In genomic region chr13:95109555-95109954, GRCm38 (mm10) we compare ENCODE assay signal across 21 mouse cellular contexts.
DNase-seq lines count a peak whose midpoint lies in the region; ATAC-seq and TF ChIP-seq lines count a peak whose summit lies in the region.
"Had no signal": no experiment of that assay in that cellular context is flagged by ENCODE, and none has a peak within 500 bp of the region (broad histone marks: within the 10 kb centered on the region; RNA-seq: fewer than 3 reads in every experiment).

No protein-coding gene starts in this region.

- H3K4me2 ChIP-seq in forebrain, postnatal 0 days (ENCODE audit: low read depth), result no peak overlapping the region
- no peak overlapping the region for H3K4me2 ChIP-seq in forebrain, embryonic 16.5 days (ENCODE audit: low read length)
- no peak overlapping the region for H3K4me2 ChIP-seq in intestine, postnatal 0 days (replicated peaks; ENCODE audit: low read depth)
- H3K4me2 ChIP-seq in intestine, embryonic 15.5 days (replicated peaks), result no peak overlapping the region
- H3K4me2 ChIP-seq: embryonic facial prominence, embryonic 12.5 days; hindbrain, embryonic 15.5 days; midbrain, embryonic 12.5 days had no signal

- no peaks in the 10 kb centered on the region for H3K9me3 ChIP-seq in forebrain, postnatal 0 days (ENCODE audit: low read length)
- no peaks in the 10 kb centered on the region for H3K9me3 ChIP-seq in forebrain, embryonic 16.5 days (ENCODE audit: control insufficient read depth, low read length)
- no peaks in the 10 kb centered on the region for H3K9me3 ChIP-seq in intestine, postnatal 0 days (ENCODE audit: control insufficient read depth)
- no peaks in the 10 kb centered on the region for H3K9me3 ChIP-seq in intestine, embryonic 15.5 days
- H3K9me3 ChIP-seq: embryonic facial prominence, embryonic 12.5 days; hindbrain, embryonic 15.5 days; midbrain, embryonic 12.5 days had no signal

- no peak overlapping the region for H3K9ac ChIP-seq in forebrain, postnatal 0 days
- H3K9ac ChIP-seq in forebrain, embryonic 16.5 days (replicated peaks; ENCODE audit: low read depth, low read length), result no peak overlapping the region
- H3K9ac ChIP-seq in intestine, postnatal 0 days (ENCODE audit: low read depth, low read length), result no peak overlapping the region
- H3K9ac ChIP-seq in intestine, embryonic 15.5 days, result no peak overlapping the region
- H3K9ac ChIP-seq: embryonic facial prominence, embryonic 12.5 days; hindbrain, embryonic 15.5 days; midbrain, embryonic 12.5 days had no signal

- ATAC-seq in forebrain, postnatal 0 days, result no peak
- ATAC-seq in forebrain, embryonic 16.5 days, result no peak
- ATAC-seq in intestine, postnatal 0 days, result no peak
- ATAC-seq in intestine, embryonic 15.5 days, result no peak
- ATAC-seq in cerebellum, adult (ENCODE audit: insufficient number of reproducible peaks, low FRiP score, low TSS enrichment), result no peak

- no peak overlapping the region for H3K27ac ChIP-seq in forebrain, postnatal 0 days (ENCODE audit: low read depth, low read length)
- H3K27ac ChIP-seq in forebrain, embryonic 16.5 days (ENCODE audit: low read length), result no peak overlapping the region
- H3K27ac ChIP-seq in intestine, postnatal 0 days (ENCODE audit: low read depth, low read length), result no peak overlapping the region
- no peak overlapping the region for H3K27ac ChIP-seq in intestine, embryonic 15.5 days
- H3K27ac ChIP-seq: embryonic facial prominence, embryonic 12.5 days; hindbrain, embryonic 15.5 days; midbrain, embryonic 12.5 days had no signal

- 0 out of 2 replicates have a peak, but pooled peaks have one; percentile 19 for TF ChIP-seq CTCF in forebrain, postnatal 0 days (IDR thresholded peaks at IDR 0.05; ENCODE audit: low read depth)
- peak; percentile 50 for TF ChIP-seq CTCF in intestine, postnatal 0 days (IDR thresholded peaks at IDR 0.05; ENCODE audit: low read depth)

- H3K27me3 ChIP-seq in forebrain, postnatal 0 days (ENCODE audit: insufficient read depth, low read length), result no peaks in the 10 kb centered on the region
- H3K27me3 ChIP-seq in forebrain, embryonic 16.5 days (replicated peaks; ENCODE audit: control insufficient read depth, insufficient read depth, low read length), result no peaks in the 10 kb centered on the region
- H3K27me3 ChIP-seq in intestine, postnatal 0 days (replicated peaks; ENCODE audit: control insufficient read depth, insufficient read depth, low read length), result no peaks in the 10 kb centered on the region
- H3K27me3 ChIP-seq in intestine, embryonic 15.5 days (replicated peaks), result no peaks in the 10 kb centered on the region
- H3K27me3 ChIP-seq: embryonic facial prominence, embryonic 12.5 days; hindbrain, embryonic 15.5 days; midbrain, embryonic 12.5 days had no signal

- no peaks in the 10 kb centered on the region for H3K36me3 ChIP-seq in forebrain, postnatal 0 days (ENCODE audit: insufficient read depth)
- H3K36me3 ChIP-seq in forebrain, embryonic 16.5 days (ENCODE audit: control insufficient read depth, insufficient read depth), result no peaks in the 10 kb centered on the region
- no peaks in the 10 kb centered on the region for H3K36me3 ChIP-seq in intestine, postnatal 0 days (ENCODE audit: control insufficient read depth, insufficient read depth)
- H3K36me3 ChIP-seq in intestine, embryonic 15.5 days, result no peaks in the 10 kb centered on the region
- H3K36me3 ChIP-seq: embryonic facial prominence, embryonic 12.5 days; hindbrain, embryonic 15.5 days; midbrain, embryonic 12.5 days had no signal

- peaks cover 2% of the 10 kb centered on the region; the same call in 1 of the 2 replicates for H3K4me1 ChIP-seq in forebrain, postnatal 0 days (ENCODE audit: insufficient read depth)
- H3K4me1 ChIP-seq in forebrain, embryonic 16.5 days (replicated peaks; ENCODE audit: control insufficient read depth, insufficient read depth, low read length), result peaks cover 4% of the 10 kb centered on the region; the same call in 1 of the 2 replicates
- H3K4me1 ChIP-seq in intestine, postnatal 0 days (replicated peaks; ENCODE audit: control insufficient read depth, insufficient read depth, low read length), result peaks cover 7% of the 10 kb centered on the region; the same call in 1 of the 2 replicates
- H3K4me1 ChIP-seq in intestine, embryonic 15.5 days (replicated peaks), result 0 out of 2 replicates have a peak, but pooled peaks cover 2% of the 10 kb centered on the region
- H3K4me1 ChIP-seq: hindbrain, embryonic 15.5 days; midbrain, embryonic 12.5 days had no signal

- 71% methylated on average over 3 of the region's 3 CpGs for WGBS in forebrain, postnatal 0 days
- WGBS in forebrain, embryonic 16.5 days, result 70% methylated on average over 3 of the region's 3 CpGs
- 53% methylated on average over 3 of the region's 3 CpGs for WGBS in intestine, postnatal 0 days
- 51% methylated on average over 3 of the region's 3 CpGs for WGBS in intestine, embryonic 15.5 days

- no peak for DNase-seq in forebrain, postnatal 0 days
- peak; percentile 23 for DNase-seq in A20 (ENCODE audit: low read depth, low spot score)
- DNase-seq in induced T-regulatory cell, adult 2 months (ENCODE audit: low read depth), result peak; percentile 20
- no peak for DNase-seq in B cell, adult 2 months
- DNase-seq: adrenal gland, postnatal 36 days; cerebellum, adult 11-12 months; cerebellum, postnatal 14 days; heart, postnatal 4 days; kidney, adult 18-20 months; lung, adult 2 months; right cerebral cortex, postnatal 25 days; spleen, adult 18-20 months; thymus, postnatal 14 days had no signal

- no peak overlapping the region for H3K4me3 ChIP-seq in forebrain, postnatal 0 days (ENCODE audit: low read depth, low read length)
- no peak overlapping the region for H3K4me3 ChIP-seq in forebrain, embryonic 16.5 days (replicated peaks; ENCODE audit: low read length)
- H3K4me3 ChIP-seq in intestine, postnatal 0 days (ENCODE audit: low read depth, low read length), result no peak overlapping the region
- no peak overlapping the region for H3K4me3 ChIP-seq in intestine, embryonic 15.5 days (replicated peaks)
- H3K4me3 ChIP-seq: embryonic facial prominence, embryonic 12.5 days; hindbrain, embryonic 15.5 days; layer of hippocampus, adult 2 months; midbrain, embryonic 12.5 days had no signal

Comparison
In these comparisons a context has a peak if more than half of its experiments do, and no peak if none do; other contexts are left out.
1. DNase-seq: peak in A20 (single experiment) and induced T-regulatory cell, adult 2 months (single experiment); none in forebrain, postnatal 0 days (single experiment) and B cell, adult 2 months (0 of 2).